Mouse (Mus musculus) CD8-positive naive resting alpha-beta T cell, adult 2 months (primary cell): ENCODE results near the gene Tecr.
A peak's percentile ranks its signal among the peaks of the same experiment; 100 is the strongest.

Experiments used
- DNase-seq, 2 experiments: peaks; one replicate each; pipeline ENCODE4 v3.0.0; 2022; ENCODE audit warnings: low read depth in 2 of 2, low spot score in 2 of 2

Gene Tecr

GRCm38 (mm10) chr8:83607661-83608397, at the start of gene Tecr, which contains the start of gene Dnajb1:
TSS of gene Tecr (minus strand) at chr8:83607971.
TSS of gene Dnajb1 (plus strand) at chr8:83608193.
- peak; percentile 100 for DNase-seq

- DNase-seq, result no peak
Measured at GRCm38 (mm10) chr8:83656484-83657246, 48.9 kb upstream of the Tecr start.

- DNase-seq, result no peak
Measured at GRCm38 (mm10) chr8:83656043-83656442, 48.3 kb upstream of the Tecr start.

GRCm38 (mm10) chr8:83654725-83655124, 47.0 kb upstream of the Tecr start:
- no peak for DNase-seq

GRCm38 (mm10) chr8:83653662-83654017, 45.9 kb upstream of the Tecr start:
- no peak for DNase-seq

GRCm38 (mm10) chr8:83652744-83653661, 45.2 kb upstream of the Tecr start:
- peak in 1 of 2 experiments; percentile 24 for DNase-seq

GRCm38 (mm10) chr8:83652030-83652743, 44.4 kb upstream of the Tecr start, which contains the start of gene Gipc1:
TSS of gene Gipc1 (plus strand) at chr8:83652677.
- DNase-seq, result peak; percentile 95

GRCm38 (mm10) chr8:83649699-83650098, 41.9 kb upstream of the Tecr start:
- DNase-seq, result no peak

- no peak for DNase-seq
Measured at GRCm38 (mm10) chr8:83648031-83648430, 40.3 kb upstream of the Tecr start.

- no peak for DNase-seq
Measured at GRCm38 (mm10) chr8:83647511-83647910, 39.7 kb upstream of the Tecr start.

- no peak for DNase-seq
Measured at GRCm38 (mm10) chr8:83639649-83640048, 31.9 kb upstream of the Tecr start.

- no peak for DNase-seq
Measured at GRCm38 (mm10) chr8:83638856-83639255, 31.1 kb upstream of the Tecr start.

- no peak for DNase-seq
Measured at GRCm38 (mm10) chr8:83632083-83632707, 24.4 kb upstream of the Tecr start.

- no peak for DNase-seq
Measured at GRCm38 (mm10) chr8:83625676-83626299, 18.0 kb upstream of the Tecr start.

GRCm38 (mm10) chr8:83624739-83625138, 17.0 kb upstream of the Tecr start:
- DNase-seq, result no peak

- no peak for DNase-seq
Measured at GRCm38 (mm10) chr8:83623549-83623948, 15.8 kb upstream of the Tecr start.

GRCm38 (mm10) chr8:83622389-83622989, 14.7 kb upstream of the Tecr start:
- peak; percentile 85 to 88 for DNase-seq

GRCm38 (mm10) chr8:83621691-83622388, 14.1 kb upstream of the Tecr start:
- no peak for DNase-seq
